Mouse (Mus musculus): ENCODE data around the gene Pik3c2b. TPM values are rescaled to one million over a fixed set of nuclear protein-coding genes. Genes with fewer than 3 reads are reported as not detected.
"Not testable (repeated sequence)": the region's sequence is repeated elsewhere in the genome, so short reads cannot be mapped to it uniquely, and the experiment has no call there.

Pik3c2b gene
- polyA plus RNA-seq, 1 experiment from 2014 or later = 17.9 TPM

GRCm38 (mm10) chr1:133029744-133030143 lies 15.7 kb upstream of the Pik3c2b start:
- peaks cover 8% of the 10 kb centered on the region for H3K4me1 ChIP-seq (replicated peaks; ENCODE audit: control insufficient read depth, insufficient read depth, low read length)
- H3K4me2 ChIP-seq (ENCODE audit: low read length) = no peak overlapping the region
- H3K27me3 ChIP-seq (replicated peaks; ENCODE audit: control insufficient read depth, insufficient read depth, low read length) = no peaks in the 10 kb centered on the region
- H3K4me3 ChIP-seq (replicated peaks; ENCODE audit: low read length) = no peak overlapping the region
- WGBS = 91% methylated on average over 3 of the region's 3 CpGs
- H3K9ac ChIP-seq (replicated peaks; ENCODE audit: low read depth, low read length) = no peak overlapping the region
- no peaks in the 10 kb centered on the region for H3K36me3 ChIP-seq (ENCODE audit: control insufficient read depth, insufficient read depth)
- H3K9me3 ChIP-seq (ENCODE audit: control insufficient read depth, low read length) = no peaks in the 10 kb centered on the region
- no peak for ATAC-seq
- no peak overlapping the region for H3K27ac ChIP-seq (ENCODE audit: low read length)

DNA sequence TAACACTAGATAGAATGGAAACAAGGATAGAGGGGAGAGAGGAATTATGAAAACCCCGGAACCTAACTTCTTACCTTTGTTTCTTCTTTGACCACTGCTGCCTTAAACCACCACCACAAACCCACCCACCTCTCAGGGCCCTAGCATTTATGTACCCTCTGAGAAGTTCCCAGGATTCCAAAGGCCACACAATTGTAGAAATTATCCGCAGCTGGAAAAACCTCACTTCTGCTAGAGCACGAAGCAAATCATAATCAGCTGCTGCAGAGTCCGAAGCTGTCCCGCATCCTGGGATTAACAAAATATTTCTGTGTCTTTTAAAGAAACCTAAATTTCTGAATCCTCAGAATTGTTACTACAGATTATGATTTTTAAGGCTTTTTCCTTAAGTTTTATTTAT lies 15.0 kb upstream of the Pik3c2b start, which contains the start of gene Mdm4:
TSS of gene Mdm4 (minus strand) at position 101 of the 400 bp plus-strand sequence.
- WGBS = 95% methylated on average over 5 of the region's 5 CpGs
- no peak for ATAC-seq
- Histone ChIP-seq H3K36me3 (ENCODE audit: control insufficient read depth, insufficient read depth) (no peaks in the 10 kb centered on the region), H3K9me3 (ENCODE audit: control insufficient read depth, low read length) (no peaks in the 10 kb centered on the region), H3K4me2 (ENCODE audit: low read length) (no peak within 1 kb of the TSS), H3K27ac (ENCODE audit: low read length) (no peak within 1 kb of the TSS), H3K4me1 (replicated peaks; ENCODE audit: control insufficient read depth, insufficient read depth, low read length) (peaks cover 8% of the 10 kb centered on the region), H3K4me3 (replicated peaks; ENCODE audit: low read length) (no peak within 1 kb of the TSS), H3K9ac (replicated peaks; ENCODE audit: low read depth, low read length) (no peak within 1 kb of the TSS), H3K27me3 (replicated peaks; ENCODE audit: control insufficient read depth, insufficient read depth, low read length) (no peaks in the 10 kb centered on the region)

DNA sequence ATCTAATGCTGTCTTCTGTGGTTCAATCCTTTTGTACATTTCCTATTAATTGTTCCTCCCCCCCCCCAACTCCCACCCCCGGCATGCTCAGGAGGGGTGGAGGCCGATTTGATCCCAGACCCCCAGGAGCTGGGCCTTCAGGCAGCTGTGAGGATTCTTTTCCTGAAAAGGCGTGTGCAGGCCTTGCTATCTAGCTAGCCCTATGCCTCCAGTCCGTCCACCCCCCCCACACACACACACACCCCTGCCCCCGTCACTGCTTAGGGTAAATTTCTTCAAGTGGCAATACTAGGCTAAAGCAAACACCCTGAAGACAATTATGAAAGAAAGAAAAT lies 12.5 kb upstream of the Pik3c2b start:
- WGBS = 7% methylated on average over 5 of the region's 5 CpGs
- peaks cover 8% of the 10 kb centered on the region for H3K4me1 ChIP-seq (replicated peaks; ENCODE audit: control insufficient read depth, insufficient read depth, low read length)
- ATAC-seq = 0 out of 2 replicates have a peak, but pooled peaks have one; percentile 15
- H3K27ac ChIP-seq (ENCODE audit: low read length) = peak overlapping the region; percentile 63
- H3K36me3 ChIP-seq (ENCODE audit: control insufficient read depth, insufficient read depth) = no peaks in the 10 kb centered on the region
- no peaks in the 10 kb centered on the region for H3K27me3 ChIP-seq (replicated peaks; ENCODE audit: control insufficient read depth, insufficient read depth, low read length)
- peak overlapping the region; percentile 64 for H3K4me3 ChIP-seq (replicated peaks; ENCODE audit: low read length)
- no peaks in the 10 kb centered on the region for H3K9me3 ChIP-seq (ENCODE audit: control insufficient read depth, low read length)
- peak overlapping the region; percentile 60 for H3K9ac ChIP-seq (replicated peaks; ENCODE audit: low read depth, low read length)
- H3K4me2 ChIP-seq (ENCODE audit: low read length) = peak overlapping the region; percentile 62

DNA sequence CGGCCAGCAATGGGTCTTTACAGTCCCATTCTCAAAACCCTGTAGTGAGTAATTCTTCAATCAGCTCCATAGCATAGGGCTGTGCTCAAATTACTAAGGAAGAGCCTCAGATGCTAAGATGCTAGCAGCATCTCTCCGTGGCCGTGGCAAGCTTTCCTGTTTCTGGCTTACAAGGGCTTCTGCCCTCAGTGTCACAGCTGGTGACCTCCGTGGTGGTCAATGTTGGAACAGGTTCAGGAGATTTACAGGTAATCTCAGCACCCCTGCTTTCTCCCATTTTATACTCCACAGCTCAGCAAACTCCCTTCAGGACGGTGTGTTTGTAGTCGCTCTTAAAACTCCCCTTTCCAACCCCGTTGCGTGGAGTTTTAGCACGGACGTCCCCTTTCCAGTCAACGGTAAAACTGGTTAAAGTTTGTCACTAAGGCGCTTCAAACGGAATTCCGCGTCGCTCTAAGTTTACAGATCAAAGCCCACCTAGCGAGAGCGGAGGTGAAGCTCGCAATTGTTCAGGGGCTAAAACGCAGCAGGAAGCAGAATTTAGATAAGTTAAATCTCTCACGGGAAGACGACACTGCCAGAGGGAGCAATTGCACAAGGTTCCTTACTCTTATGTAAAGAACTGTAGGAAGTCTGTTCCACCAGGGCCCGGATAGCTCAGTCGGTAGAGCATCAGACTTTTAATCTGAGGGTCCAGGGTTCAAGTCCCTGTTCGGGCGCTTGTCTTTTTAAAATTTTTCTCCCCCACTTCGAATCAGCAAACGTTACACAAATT lies 12.0 kb upstream of the Pik3c2b start:
- ATAC-seq = peak; percentile 92
- Histone ChIP-seq H3K36me3 (ENCODE audit: control insufficient read depth, insufficient read depth) (no peaks in the 10 kb centered on the region), H3K9me3 (ENCODE audit: control insufficient read depth, low read length) (no peaks in the 10 kb centered on the region), H3K4me3 (replicated peaks; ENCODE audit: low read length) (peak overlapping the region; percentile 64), H3K9ac (replicated peaks; ENCODE audit: low read depth, low read length) (peak overlapping the region; percentile 60), H3K4me1 (replicated peaks; ENCODE audit: control insufficient read depth, insufficient read depth, low read length) (peaks cover 8% of the 10 kb centered on the region), H3K4me2 (ENCODE audit: low read length) (peak overlapping the region; percentile 62), H3K27ac (ENCODE audit: low read length) (peak overlapping the region; percentile 63), H3K27me3 (replicated peaks; ENCODE audit: control insufficient read depth, insufficient read depth, low read length) (no peaks in the 10 kb centered on the region)
- under 1% methylated on average over 28 of the region's 28 CpGs for WGBS

GRCm38 (mm10) chr1:133034091-133034460 lies 11.4 kb upstream of the Pik3c2b start:
- ATAC-seq = peak; percentile 74
- H3K9me3 ChIP-seq (ENCODE audit: control insufficient read depth, low read length) = no peaks in the 10 kb centered on the region
- no peaks in the 10 kb centered on the region for H3K27me3 ChIP-seq (replicated peaks; ENCODE audit: control insufficient read depth, insufficient read depth, low read length)

GRCm38 (mm10) chr1:133034682-133035081 lies 10.8 kb upstream of the Pik3c2b start:
- H3K27me3 ChIP-seq (replicated peaks; ENCODE audit: control insufficient read depth, insufficient read depth, low read length); H3K9me3 ChIP-seq (ENCODE audit: control insufficient read depth, low read length); H3K9ac ChIP-seq (replicated peaks; ENCODE audit: low read depth, low read length); H3K4me3 ChIP-seq (replicated peaks; ENCODE audit: low read length); H3K4me2 ChIP-seq (ENCODE audit: low read length); H3K4me1 ChIP-seq (replicated peaks; ENCODE audit: control insufficient read depth, insufficient read depth, low read length); H3K36me3 ChIP-seq (ENCODE audit: control insufficient read depth, insufficient read depth); ATAC-seq; H3K27ac ChIP-seq (ENCODE audit: low read length): not testable (repeated sequence)
- WGBS = 65% methylated on average over 7 of the region's 7 CpGs

More at GRCm38 (mm10) chr1:133034091-133034460, 11.4 kb upstream of the Pik3c2b start:
- peak overlapping the region; percentile 62 for H3K4me2 ChIP-seq (ENCODE audit: low read length)
- H3K4me1 ChIP-seq (replicated peaks; ENCODE audit: control insufficient read depth, insufficient read depth, low read length) = peaks cover 8% of the 10 kb centered on the region
- H3K36me3 ChIP-seq (ENCODE audit: control insufficient read depth, insufficient read depth) = no peaks in the 10 kb centered on the region
- H3K9ac ChIP-seq (replicated peaks; ENCODE audit: low read depth, low read length) = no peak overlapping the region; the same call in 1 of the 2 replicates
- WGBS = 2% methylated on average over 11 of the region's 11 CpGs
- H3K4me3 ChIP-seq (replicated peaks; ENCODE audit: low read length) = peak overlapping the region; percentile 64
- H3K27ac ChIP-seq (ENCODE audit: low read length) = no peak overlapping the region

DNA sequence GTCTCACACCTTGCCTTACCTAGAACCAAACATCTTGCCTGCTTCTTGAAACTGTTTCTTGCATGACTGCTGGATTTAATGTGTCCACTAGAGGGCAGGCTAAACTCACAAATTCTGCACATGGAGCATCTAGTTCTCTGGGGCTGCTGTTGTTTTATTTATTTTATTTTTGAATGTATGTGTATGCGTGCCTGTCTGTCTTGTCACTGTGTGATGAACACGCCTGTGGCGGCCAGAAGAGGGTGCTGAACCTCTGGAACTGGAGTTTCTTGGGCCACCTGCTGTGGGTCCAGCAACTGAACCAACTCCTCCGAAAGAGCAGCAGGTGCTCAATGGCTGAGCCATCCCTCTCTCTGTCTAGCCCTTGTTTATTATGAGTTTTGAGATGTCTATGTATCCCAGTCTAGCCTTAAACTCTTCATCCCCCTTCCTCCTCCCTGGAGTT lies 5.9 kb upstream of the Pik3c2b start:
- no peaks in the 10 kb centered on the region for H3K27me3 ChIP-seq (replicated peaks; ENCODE audit: control insufficient read depth, insufficient read depth, low read length)
- WGBS = 4% methylated on average over 4 of the region's 4 CpGs
- H3K9ac ChIP-seq (replicated peaks; ENCODE audit: low read depth, low read length) = no peak overlapping the region
- H3K27ac ChIP-seq (ENCODE audit: low read length) = no peak overlapping the region
- H3K4me2 ChIP-seq (ENCODE audit: low read length) = no peak overlapping the region
- no peaks in the 10 kb centered on the region for H3K9me3 ChIP-seq (ENCODE audit: control insufficient read depth, low read length)
- peak; percentile 86 for ATAC-seq
- H3K4me3 ChIP-seq (replicated peaks; ENCODE audit: low read length) = no peak overlapping the region
- no peaks in the 10 kb centered on the region for H3K4me1 ChIP-seq (replicated peaks; ENCODE audit: control insufficient read depth, insufficient read depth, low read length)
- H3K36me3 ChIP-seq (ENCODE audit: control insufficient read depth, insufficient read depth) = no peaks in the 10 kb centered on the region

- Histone ChIP-seq H3K4me2 (ENCODE audit: low read length) (peak overlapping the region; percentile 85), H3K4me3 (replicated peaks; ENCODE audit: low read length) (peak overlapping the region; percentile 92), H3K27ac (ENCODE audit: low read length) (peak overlapping the region; percentile 96), H3K9ac (replicated peaks; ENCODE audit: low read depth, low read length) (peak overlapping the region; percentile 99), H3K36me3 (ENCODE audit: control insufficient read depth, insufficient read depth) (no peaks in the 10 kb centered on the region), H3K27me3 (replicated peaks; ENCODE audit: control insufficient read depth, insufficient read depth, low read length) (no peaks in the 10 kb centered on the region), H3K9me3 (ENCODE audit: control insufficient read depth, low read length) (no peaks in the 10 kb centered on the region), H3K4me1 (replicated peaks; ENCODE audit: control insufficient read depth, insufficient read depth, low read length) (peaks cover 39% of the 10 kb centered on the region)
- ATAC-seq = peak; percentile 92
- 0% methylated on average over 62 of the region's 71 CpGs for WGBS
These were observed 484 bp downstream of the Pik3c2b start for GRCm38 (mm10) chr1:133045861-133046440.

DNA sequence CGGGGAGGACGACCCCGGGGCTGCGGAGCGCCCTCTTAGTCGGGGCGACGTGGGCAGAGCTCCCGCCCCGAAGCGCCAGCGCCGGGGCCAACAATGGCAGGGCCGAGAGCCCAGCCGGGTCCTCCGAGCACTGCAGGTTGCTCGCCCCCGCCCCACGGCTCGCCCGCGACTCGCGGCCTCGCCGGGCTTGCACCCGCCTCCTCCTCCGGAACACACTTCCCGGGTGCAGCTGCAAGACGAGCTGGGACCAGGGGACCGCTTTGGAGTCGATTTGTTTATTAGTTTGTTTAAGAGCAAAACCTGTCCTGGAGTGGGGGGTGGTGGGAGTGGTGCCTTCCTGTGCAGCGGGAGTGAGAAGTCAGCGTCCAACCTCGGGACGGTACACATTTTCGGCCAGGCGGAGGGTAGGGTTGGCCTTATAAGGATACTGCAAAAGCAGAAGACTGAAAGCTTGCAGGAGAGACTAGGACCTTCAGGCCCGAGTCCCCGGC lies 1.0 kb downstream of the Pik3c2b start:
- Histone ChIP-seq H3K4me3 (replicated peaks; ENCODE audit: low read length) (peak overlapping the region; percentile 92), H3K36me3 (ENCODE audit: control insufficient read depth, insufficient read depth) (no peaks in the 10 kb centered on the region), H3K27ac (ENCODE audit: low read length) (peak overlapping the region; percentile 96), H3K9me3 (ENCODE audit: control insufficient read depth, low read length) (no peaks in the 10 kb centered on the region), H3K9ac (replicated peaks; ENCODE audit: low read depth, low read length) (peak overlapping the region; percentile 99), H3K27me3 (replicated peaks; ENCODE audit: control insufficient read depth, insufficient read depth, low read length) (no peaks in the 10 kb centered on the region), H3K4me1 (replicated peaks; ENCODE audit: control insufficient read depth, insufficient read depth, low read length) (peaks cover 39% of the 10 kb centered on the region), H3K4me2 (ENCODE audit: low read length) (peak overlapping the region; percentile 85)
- ATAC-seq = peak; percentile 64
- 0% methylated on average over 40 of the region's 40 CpGs for WGBS

Data from forebrain, embryonic 16.5 days (tissue).